Mouse (Mus musculus) brain, embryonic 14.5 days (tissue): ENCODE results near the gene Bbs9.

Experiments
- CTCF ChIP-seq: fragments of 200-500 bp; IDR thresholded peaks from 2 replicates; pipeline ENCODE4 v1.5.1; 2012; ENCODE audit warnings: inconsistent platforms, mild to moderate bottlenecking, moderate library complexity, borderline replicate concordance; ENCODE audit not compliant: insufficient read depth, insufficient read length; ENCODE audit errors: extremely low read depth
- POLR2A ChIP-seq: fragments of 200-500 bp; IDR thresholded peaks from 2 replicates; pipeline ENCODE4 v1.6.1; 2012; ENCODE audit warnings: mild to moderate bottlenecking, inconsistent platforms, borderline replicate concordance; ENCODE audit not compliant: poor library complexity, insufficient read depth, insufficient read length, severe bottlenecking; ENCODE audit errors: extremely low read depth

DNA sequence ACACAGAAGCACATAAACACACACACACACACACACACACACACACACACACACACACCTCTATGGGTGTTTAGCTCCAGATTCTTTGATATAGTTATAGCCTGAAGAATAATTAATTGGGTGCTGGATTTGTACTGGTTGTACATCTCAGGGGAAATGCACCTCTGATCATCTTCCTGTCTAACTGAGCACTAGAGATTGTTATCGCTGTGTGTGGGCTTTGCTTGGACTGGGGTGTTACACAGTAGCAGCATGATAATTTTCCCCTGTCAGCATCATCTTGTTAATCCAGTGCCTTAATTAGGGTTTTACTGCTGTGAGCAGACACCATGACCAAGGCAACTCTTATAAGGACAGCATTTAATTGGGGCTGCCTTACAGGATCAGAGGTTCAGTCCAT lies 175.3 kb downstream of the Bbs9 start:
- TF ChIP-seq POLR2A (no peak), CTCF (no peak)
